Mouse (Mus musculus) embryonic facial prominence, embryonic 10.5 days (tissue): ENCODE measurements at regions not wholly inside any gene's neighbourhood (a gene's known extent, or its start where the extent isn't known, plus 50 kb on each side); places are given as distances from the start of the nearest gene placed in this dataset.

ENCODE experiments used
- DNase-seq: peaks from one replicate; pipeline ENCODE4 v3.0.0-alpha.2; 2017; ENCODE audit warnings: low spot score
- H3K27ac ChIP-seq: fragments of 300-500 bp; sonication (generic); replicated peaks from 2 replicates; pipeline ENCODE4 v1.5.1; 2016; ENCODE audit warnings: mild to moderate bottlenecking
- H3K27me3 ChIP-seq: fragments of 300-500 bp; sonication (generic); replicated peaks from 2 replicates; pipeline ENCODE4 v1.6.1; 2016; ENCODE audit warnings: low read depth, mild to moderate bottlenecking; ENCODE audit not compliant: poor library complexity, severe bottlenecking
- H3K36me3 ChIP-seq: fragments of 300-500 bp; sonication (generic); replicated peaks from 2 replicates; pipeline ENCODE4 v1.6.1; 2016; ENCODE audit warnings: mild to moderate bottlenecking, moderate library complexity
- H3K4me1 ChIP-seq: fragments of 300-500 bp; sonication (generic); 2 replicates; pipeline ENCODE4 v1.6.1; 2016
- H3K4me3 ChIP-seq: fragments of 300-500 bp; sonication (generic); 2 replicates; pipeline ENCODE4 v1.5.1; 2016; ENCODE audit warnings: mild to moderate bottlenecking, moderate library complexity
- H3K9me3 ChIP-seq: fragments of 300-500 bp; sonication (generic); 2 replicates; pipeline ENCODE4 v1.6.1; 2016; ENCODE audit warnings: mild to moderate bottlenecking
- WGBS: fragments of 180-500 bp; shearing (Covaris S2); methylation state at CpG from one replicate; pipeline ENCODE4 v1.1.7; 2016; 5-methylcytosine and 5-hydroxymethylcytosine counted together

DNA sequence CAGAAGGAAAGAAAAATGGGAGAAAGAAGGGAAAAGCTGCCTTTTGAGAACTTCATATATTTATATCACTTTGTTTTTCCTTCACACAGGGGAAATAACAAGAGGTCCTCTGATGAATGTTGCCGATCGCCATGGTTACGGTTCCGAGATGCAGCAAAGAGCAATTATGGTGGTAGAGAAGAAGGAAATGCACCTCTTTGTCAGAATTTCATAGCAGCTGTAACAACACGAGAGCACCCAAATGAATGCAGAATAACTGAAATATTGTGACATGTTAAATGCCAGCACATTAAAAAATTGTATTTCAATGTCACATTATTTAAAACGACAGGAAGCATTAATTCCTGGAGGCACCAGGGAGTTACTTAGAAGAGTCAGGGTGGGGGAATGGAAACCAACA is 279.4 kb downstream of the Mctp2 start:
- peak; percentile 9 for DNase-seq
- H3K27me3 ChIP-seq = no peaks in the 10 kb centered on the region
- H3K4me3 ChIP-seq = no peak overlapping the region
- no peaks in the 10 kb centered on the region for H3K9me3 ChIP-seq
- H3K27ac ChIP-seq = no peak overlapping the region
- H3K36me3 ChIP-seq = no peaks in the 10 kb centered on the region
- no peaks in the 10 kb centered on the region for H3K4me1 ChIP-seq
- 86% methylated on average over 6 of the region's 6 CpGs for WGBS

DNA sequence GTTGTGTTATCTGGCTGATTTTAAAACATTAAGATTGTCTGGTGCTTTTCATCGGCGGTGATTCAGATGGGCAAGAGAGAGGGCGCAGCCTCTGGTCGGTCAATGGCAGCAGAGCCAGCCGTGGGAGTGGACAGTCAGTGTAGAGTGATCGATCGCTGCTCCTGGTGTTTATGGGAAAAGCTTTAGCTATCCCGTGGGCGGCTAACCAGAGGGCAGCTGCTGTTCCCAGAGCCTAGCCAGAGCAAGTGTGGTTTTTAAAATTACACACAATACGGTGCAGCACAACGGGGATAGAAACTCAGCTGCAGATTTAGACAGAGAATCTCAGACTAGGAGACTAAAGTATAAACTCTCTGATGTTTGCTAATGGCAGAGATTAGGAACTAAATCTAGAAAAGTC is 297.3 kb downstream of the Mctp2 start:
- Histone ChIP-seq H3K36me3 (no peaks in the 10 kb centered on the region), H3K4me3 (no peak overlapping the region), H3K4me1 (no peaks in the 10 kb centered on the region), H3K27ac (no peak overlapping the region), H3K27me3 (no peaks in the 10 kb centered on the region), H3K9me3 (no peaks in the 10 kb centered on the region)
- 91% methylated on average over 11 of the region's 11 CpGs for WGBS
- DNase-seq = no peak

DNA sequence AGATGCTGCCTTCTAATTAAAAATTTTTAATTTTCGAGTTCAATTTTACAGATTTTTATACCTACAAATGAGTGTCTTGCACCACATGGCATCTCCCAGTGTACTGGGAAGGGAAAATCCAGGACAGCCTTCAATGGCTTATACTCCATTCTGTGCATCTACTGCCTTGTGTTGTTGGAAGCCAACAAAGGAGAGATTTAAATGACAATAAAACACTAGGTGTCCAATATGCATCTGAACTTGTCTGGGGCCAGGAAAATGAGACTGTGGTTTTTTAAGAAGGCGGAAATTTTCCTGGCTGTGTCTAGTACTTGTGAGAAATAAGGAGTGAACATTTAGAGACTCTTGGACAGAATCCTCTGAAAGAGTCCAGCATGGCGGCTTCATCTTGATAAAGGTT is 302.1 kb downstream of the Mctp2 start:
- H3K27ac ChIP-seq = no peak overlapping the region
- H3K27me3 ChIP-seq = no peaks in the 10 kb centered on the region
- H3K36me3 ChIP-seq = no peaks in the 10 kb centered on the region
- no peak for DNase-seq
- no peaks in the 10 kb centered on the region for H3K9me3 ChIP-seq
- H3K4me1 ChIP-seq = no peaks in the 10 kb centered on the region
- no peak overlapping the region for H3K4me3 ChIP-seq
- WGBS = 89% methylated on average over 3 of the region's 3 CpGs

DNA sequence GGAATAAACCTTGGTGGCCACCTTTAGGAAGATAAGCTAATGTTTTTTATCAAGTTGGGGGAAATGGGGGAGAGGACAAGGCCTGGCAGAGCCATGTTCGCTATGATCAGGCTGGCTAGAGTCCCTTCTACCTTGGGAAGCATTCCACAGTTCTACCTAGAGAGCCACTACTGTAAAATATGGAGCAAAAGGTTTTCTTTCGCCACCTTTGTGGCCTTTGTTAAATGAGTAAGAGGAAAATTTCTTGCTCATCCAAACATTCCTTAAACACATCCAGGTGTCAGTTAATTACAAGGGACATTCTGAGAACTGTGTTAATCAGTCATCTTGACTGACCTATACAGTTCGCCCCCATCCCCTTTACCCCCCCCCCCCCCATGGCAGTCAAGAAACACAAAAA is 313.9 kb downstream of the Mctp2 start:
- 85% methylated on average over 3 of the region's 3 CpGs for WGBS
- no peaks in the 10 kb centered on the region for H3K9me3 ChIP-seq

GRCm38 (mm10) chr7:71991835-71992234 is 314.6 kb downstream of the Mctp2 start:
- H3K27me3 ChIP-seq = no peaks in the 10 kb centered on the region
- no peaks in the 10 kb centered on the region for H3K9me3 ChIP-seq
- H3K4me1 ChIP-seq = no peaks in the 10 kb centered on the region
- 88% methylated on average over 3 of the region's 3 CpGs for WGBS
- no peak overlapping the region for H3K27ac ChIP-seq
- H3K36me3 ChIP-seq = no peaks in the 10 kb centered on the region
- no peak overlapping the region for H3K4me3 ChIP-seq
- no peak for DNase-seq

More for the DNA sequence above, 313.9 kb downstream of the Mctp2 start:
- Histone ChIP-seq H3K4me1 (no peaks in the 10 kb centered on the region), H3K36me3 (no peaks in the 10 kb centered on the region), H3K4me3 (no peak overlapping the region), H3K27ac (no peak overlapping the region), H3K27me3 (no peaks in the 10 kb centered on the region)
- DNase-seq = no peak

GRCm38 (mm10) chr7:71991206-71991605 is 315.2 kb downstream of the Mctp2 start:
- H3K27me3 ChIP-seq = no peaks in the 10 kb centered on the region
- H3K9me3 ChIP-seq = no peaks in the 10 kb centered on the region
- no peak for DNase-seq
- no peaks in the 10 kb centered on the region for H3K4me1 ChIP-seq
- WGBS = 85% methylated on average over 4 of the region's 4 CpGs
- H3K27ac ChIP-seq = no peak overlapping the region
- H3K4me3 ChIP-seq = no peak overlapping the region
- H3K36me3 ChIP-seq = no peaks in the 10 kb centered on the region

DNA sequence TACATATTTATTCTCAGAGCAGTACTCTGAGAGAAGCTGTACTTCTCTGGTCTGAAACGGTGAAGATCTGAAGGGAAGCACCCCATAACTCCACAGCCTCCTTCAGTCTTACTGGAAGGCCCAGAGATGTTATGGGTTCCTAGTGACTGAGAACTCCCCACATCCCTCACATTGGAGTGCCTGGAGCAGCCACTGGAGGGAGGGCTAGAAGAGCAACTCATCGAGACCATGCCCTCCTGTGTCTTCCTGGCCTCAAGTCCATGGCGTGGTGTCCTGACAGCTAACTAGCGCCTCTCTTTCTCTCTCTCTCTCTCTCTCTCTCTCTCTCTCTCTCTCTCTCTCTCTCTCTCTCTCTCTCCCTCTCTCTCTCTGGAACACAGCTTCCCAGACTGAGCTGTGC is 340.4 kb downstream of the Mctp2 start:
- DNase-seq = no peak
- H3K27ac ChIP-seq = no peak overlapping the region
- H3K9me3 ChIP-seq = no peaks in the 10 kb centered on the region
- no peak overlapping the region for H3K4me3 ChIP-seq
- 80% methylated on average over 4 of the region's 4 CpGs for WGBS
- peaks cover 9% of the 10 kb centered on the region; the same call in 1 of the 2 replicates for H3K4me1 ChIP-seq
- H3K36me3 ChIP-seq = no peaks in the 10 kb centered on the region
- no peaks in the 10 kb centered on the region for H3K27me3 ChIP-seq

DNA sequence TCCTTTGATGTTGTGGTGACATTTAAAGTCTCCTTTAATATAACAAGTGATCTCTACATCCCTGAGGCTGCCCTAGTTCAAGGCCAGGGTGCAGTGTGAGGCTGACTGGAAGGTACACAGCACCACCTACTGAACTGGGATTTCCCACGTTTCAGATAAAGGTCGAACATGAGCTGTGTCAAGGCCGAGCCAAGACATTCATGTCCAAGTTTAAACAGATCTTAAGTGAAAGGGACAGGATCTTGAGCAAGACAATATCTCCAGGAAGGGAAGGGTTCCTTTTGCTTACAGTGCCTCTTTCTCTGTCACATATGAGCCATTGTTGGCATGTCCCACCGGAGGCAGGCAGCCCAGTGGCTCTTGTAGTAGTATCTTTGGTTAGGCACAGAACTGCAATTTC is 343.0 kb downstream of the Mctp2 start:
- DNase-seq = no peak
- Histone ChIP-seq H3K9me3 (no peaks in the 10 kb centered on the region), H3K27me3 (no peaks in the 10 kb centered on the region), H3K4me1 (peaks cover 18% of the 10 kb centered on the region), H3K36me3 (no peaks in the 10 kb centered on the region), H3K27ac (no peak overlapping the region), H3K4me3 (no peak overlapping the region)
- 73% methylated on average over 4 of the region's 4 CpGs for WGBS

GRCm38 (mm10) chr7:71962851-71963250 is 343.6 kb downstream of the Mctp2 start:
- Histone ChIP-seq H3K4me3 (no peak overlapping the region), H3K4me1 (peaks cover 18% of the 10 kb centered on the region), H3K36me3 (no peaks in the 10 kb centered on the region), H3K27ac (no peak overlapping the region), H3K9me3 (no peaks in the 10 kb centered on the region), H3K27me3 (no peaks in the 10 kb centered on the region)
- no peak for DNase-seq
- WGBS = 94% methylated on average over 3 of the region's 3 CpGs

DNA sequence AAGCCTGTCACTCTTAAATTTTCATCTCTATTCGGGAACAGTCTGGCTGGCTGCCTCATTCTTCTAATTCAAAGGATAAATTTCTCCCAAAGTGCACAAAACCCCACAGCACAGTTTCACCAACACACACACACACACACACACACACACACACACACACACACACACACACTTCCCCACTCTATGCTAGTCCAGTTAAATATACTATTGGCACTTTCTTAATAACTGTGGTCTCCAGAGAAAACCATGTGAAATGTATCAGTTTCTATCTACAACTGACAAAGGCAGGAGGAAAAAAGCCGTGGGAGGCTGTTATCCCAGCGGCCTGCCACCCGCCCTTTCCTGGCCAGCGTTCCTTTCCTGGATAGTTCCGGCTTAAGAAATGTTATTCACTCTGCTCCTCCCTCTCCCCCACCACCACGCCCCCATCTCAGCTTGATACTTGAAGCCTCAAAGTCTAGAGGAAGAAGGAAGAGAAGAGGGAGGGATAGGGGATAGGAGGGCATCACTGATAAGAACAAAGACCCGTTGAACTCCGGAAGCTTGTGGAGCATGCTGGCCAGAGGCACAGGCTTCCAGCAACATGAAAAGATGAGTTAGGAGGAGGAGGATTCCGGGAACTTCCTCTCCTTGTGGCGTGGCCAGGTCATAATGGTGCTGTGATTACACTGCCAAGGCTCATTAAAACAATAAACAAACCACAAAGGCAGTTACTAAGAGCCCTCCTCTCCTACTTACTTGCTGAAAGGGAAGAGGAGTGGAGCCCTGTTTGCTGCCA is 345.8 kb downstream of the Mctp2 start:
- H3K9me3 ChIP-seq = no peaks in the 10 kb centered on the region
- no peaks in the 10 kb centered on the region for H3K27me3 ChIP-seq
- H3K27ac ChIP-seq = peak overlapping the region; percentile 83
- peak overlapping the region; percentile 45 for H3K4me3 ChIP-seq
- peak; percentile 79 for DNase-seq
- H3K4me1 ChIP-seq = peaks cover 12% of the 10 kb centered on the region
- WGBS = 4% methylated on average over 11 of the region's 11 CpGs
- H3K36me3 ChIP-seq = no peaks in the 10 kb centered on the region

- Histone ChIP-seq H3K27me3 (no peaks in the 10 kb centered on the region), H3K27ac (no peak overlapping the region), H3K36me3 (no peaks in the 10 kb centered on the region), H3K4me3 (no peak overlapping the region), H3K4me1 (peaks cover 12% of the 10 kb centered on the region), H3K9me3 (no peaks in the 10 kb centered on the region)
- WGBS = 89% methylated on average over 6 of the region's 6 CpGs
- no peak for DNase-seq
Measured at GRCm38 (mm10) chr7:71946548-71946947, 359.9 kb downstream of the Mctp2 start.

GRCm38 (mm10) chr7:71943078-71944042 is 363.0 kb downstream of the Mctp2 start:
- Histone ChIP-seq H3K4me1 (peaks cover 18% of the 10 kb centered on the region), H3K9me3 (no peaks in the 10 kb centered on the region), H3K4me3 (no peak overlapping the region), H3K36me3 (no peaks in the 10 kb centered on the region), H3K27ac (no peak overlapping the region), H3K27me3 (no peaks in the 10 kb centered on the region)
- no peak for DNase-seq
- 73% methylated on average over 16 of the region's 16 CpGs for WGBS

- Histone ChIP-seq H3K36me3 (no peaks in the 10 kb centered on the region), H3K9me3 (no peaks in the 10 kb centered on the region), H3K4me3 (no peak overlapping the region), H3K27ac (no peak overlapping the region), H3K27me3 (no peaks in the 10 kb centered on the region), H3K4me1 (peaks cover 26% of the 10 kb centered on the region)
- no peak for DNase-seq
- 36% methylated on average over 3 of the region's 3 CpGs for whole genome bisulfite sequencing
Measured at GRCm38 (mm10) chr7:71937731-71938130, 368.7 kb downstream of the Mctp2 start.
